Mouse (Mus musculus) frontal cortex, adult (tissue): ENCODE data around the gene Acp7.
"Not testable (repeated sequence)": the region's sequence is repeated elsewhere in the genome, so short reads cannot be mapped to it uniquely, and the experiment has no call there.

ENCODE experiments used
- ATAC-seq: cut with Nextera tagmentation; 2 replicates; pipeline ENCODE4 v1.9.2; 2017; ENCODE audit warnings: mild to moderate bottlenecking, moderate library complexity, mixed read lengths; ENCODE audit not compliant: low TSS enrichment

The Acp7 gene

DNA sequence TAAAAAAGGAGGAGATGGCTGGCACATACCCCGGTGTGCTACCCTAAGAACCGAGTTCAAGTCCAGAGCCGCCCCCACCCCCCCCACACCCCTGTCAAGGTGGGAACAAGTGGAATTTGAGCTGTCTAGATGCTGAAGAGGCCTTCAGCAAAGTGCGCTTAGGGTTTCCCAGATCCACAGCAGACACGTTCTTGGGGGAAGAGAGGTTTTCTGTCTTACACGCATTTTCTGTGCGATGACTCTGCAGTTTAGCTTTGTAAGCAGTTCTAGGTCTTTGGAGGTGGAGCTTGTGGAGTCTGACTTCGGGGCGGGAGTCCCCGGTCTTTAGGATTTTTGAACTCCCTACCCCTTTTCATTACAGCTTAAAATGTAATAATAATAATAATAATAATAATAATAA, at the start of gene Acp7:
Gene Acp7, minus strand, starts transcription at position 260 of the 400 bp plus-strand sequence.
- no peak for ATAC-seq

DNA sequence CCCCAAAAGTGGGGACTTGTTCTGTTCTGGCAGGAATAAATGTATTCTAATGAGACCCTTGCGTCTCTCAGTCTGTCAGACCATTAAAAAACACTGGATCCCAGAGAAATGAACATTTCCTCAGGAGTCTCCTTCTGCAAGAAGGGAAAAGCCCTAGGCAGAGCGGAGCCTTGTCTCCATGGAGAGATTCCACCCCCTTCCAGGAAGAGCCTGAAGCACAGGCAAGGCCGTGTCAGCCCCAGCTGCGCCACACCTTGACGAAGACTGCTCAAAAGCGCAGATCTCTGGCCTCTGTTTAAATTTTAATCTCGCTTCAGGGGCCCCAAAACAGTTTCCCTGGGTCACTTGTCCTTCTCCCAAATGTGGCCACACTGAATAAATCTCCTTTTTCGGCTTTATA, 46.5 kb upstream of the Acp7 start:
- ATAC-seq = no peak

DNA sequence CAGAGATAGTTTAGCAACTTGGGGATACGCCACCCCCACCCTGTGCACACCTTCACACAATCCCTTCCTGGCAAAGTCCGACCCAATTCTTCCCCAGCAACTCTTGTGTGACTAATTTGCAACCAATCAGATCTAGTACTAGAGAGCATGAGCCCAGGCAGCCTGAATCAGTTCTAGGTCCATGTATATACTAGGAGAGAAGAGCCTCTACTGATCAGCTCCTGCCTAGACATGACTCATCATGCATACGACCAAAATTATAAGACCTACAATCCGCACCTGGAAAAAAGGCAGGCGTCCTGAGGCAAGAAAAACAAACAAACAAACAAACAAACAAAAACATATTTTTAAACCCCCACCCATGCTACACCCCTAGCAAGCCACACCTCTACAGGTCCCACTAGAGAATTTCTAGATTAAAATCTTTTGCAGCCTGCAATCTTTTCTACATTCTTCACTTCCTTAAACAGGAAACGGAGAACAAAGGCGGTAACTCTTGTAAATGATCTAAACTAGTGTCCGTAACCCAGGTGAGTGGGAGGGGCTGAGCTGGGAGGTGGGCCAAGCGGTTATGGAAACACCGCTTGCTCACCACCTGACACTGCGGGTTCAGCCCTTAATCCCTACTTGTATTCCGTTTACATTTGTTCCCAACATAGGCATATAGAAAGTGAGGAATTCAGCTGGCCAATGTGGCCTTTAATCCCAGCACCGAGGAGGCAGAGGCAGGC, 45.8 kb upstream of the Acp7 start:
- ATAC-seq = no peak

DNA sequence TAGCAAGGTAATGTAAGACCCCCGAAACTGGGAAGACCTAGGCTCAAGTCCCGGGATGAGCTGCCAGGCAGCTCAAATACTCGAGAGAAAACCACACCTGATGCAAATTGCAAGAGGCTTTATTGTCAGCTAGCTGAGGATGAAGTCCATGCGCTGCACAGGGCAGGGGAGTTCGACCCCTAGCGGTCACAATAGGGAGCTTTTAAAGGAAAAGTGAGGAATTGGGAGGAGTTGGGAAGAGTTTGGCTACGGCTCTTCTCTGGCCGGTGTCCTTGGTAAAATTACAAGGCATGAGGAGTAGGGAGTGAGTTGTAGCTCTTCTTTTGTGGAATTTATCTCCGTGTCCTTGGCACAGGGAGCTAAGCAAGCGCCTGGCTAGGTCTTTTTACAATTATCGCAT, 44.6 kb upstream of the Acp7 start:
- ATAC-seq = no peak

DNA sequence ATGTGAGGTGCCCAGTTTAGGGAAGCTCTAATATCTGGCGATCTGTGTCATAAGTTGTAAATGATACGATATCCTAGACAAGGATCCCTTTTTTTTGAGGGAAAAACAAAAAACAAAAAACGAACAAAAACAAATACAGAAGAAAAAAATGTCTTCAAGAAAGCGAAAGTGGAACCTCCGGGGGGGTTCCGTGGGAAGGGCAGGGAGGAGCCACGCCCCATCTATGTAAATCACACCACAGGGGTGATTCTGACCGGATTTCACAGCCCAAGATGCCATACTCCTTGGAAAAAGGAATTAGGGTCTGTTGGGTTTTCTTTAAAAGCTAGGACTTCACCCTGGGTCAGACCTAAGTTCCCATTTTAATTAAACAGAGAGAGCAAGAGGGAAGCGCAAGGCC, 43.9 kb upstream of the Acp7 start:
- no peak for ATAC-seq

DNA sequence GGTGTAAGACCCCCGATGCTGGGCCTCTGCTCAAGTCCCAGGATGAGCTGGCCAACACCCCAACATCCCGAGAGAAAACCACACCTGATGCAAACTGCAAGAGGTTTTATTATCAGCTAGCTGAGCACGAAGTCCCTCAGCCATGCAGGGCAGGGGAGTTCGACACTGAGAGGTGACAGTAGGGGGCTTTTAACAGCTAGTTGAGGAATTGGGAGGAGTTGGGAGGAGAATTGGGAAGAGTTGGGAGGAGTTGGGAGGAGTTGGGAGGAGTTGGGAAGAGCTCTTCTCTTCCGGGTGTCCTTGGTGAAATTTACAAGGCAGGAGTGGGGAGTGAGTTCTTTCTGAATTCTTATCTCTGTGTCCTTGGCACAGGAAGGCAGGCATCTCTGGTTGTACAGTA, 41.7 kb upstream of the Acp7 start:
- ATAC-seq = not testable (repeated sequence)

DNA sequence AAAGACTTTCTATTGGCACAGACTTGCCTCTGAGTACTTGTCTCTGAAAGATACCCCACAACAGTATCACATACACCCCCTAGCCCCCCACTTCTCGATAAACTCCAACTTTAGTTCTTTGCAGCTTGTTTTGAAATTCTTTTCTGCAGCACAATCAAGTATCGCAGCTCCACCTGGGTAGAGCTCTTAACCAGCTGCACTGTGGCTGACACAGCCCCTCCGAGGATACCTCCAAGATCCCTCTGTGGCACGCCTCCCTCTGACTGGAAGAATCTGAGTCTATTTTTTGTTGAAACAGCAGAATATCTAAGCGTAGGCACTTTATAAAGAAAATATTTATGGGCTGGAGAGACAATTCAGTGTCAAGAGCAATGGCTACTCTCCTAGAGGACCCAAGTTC, 41.1 kb upstream of the Acp7 start:
- ATAC-seq = no peak

DNA sequence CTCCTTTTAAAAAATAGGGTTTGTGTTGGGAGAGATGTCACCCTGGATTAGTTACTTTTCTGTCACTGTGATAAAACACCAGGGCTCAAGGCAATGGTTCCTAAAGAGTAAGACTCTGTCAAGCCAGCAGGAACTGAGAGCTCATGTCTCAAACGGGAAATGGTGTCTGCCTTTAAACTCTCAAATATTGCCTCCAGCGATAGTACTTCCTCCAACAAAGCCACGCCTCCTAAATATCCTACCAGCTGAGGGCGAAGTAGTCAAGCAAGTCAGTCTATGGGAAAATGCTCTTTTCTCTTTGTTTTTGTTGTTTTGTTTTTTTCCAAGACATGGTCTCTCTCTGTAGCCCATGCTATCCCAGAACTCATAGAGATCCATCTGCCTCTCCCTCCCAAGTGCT, 40.0 kb upstream of the Acp7 start:
- ATAC-seq = no peak

DNA sequence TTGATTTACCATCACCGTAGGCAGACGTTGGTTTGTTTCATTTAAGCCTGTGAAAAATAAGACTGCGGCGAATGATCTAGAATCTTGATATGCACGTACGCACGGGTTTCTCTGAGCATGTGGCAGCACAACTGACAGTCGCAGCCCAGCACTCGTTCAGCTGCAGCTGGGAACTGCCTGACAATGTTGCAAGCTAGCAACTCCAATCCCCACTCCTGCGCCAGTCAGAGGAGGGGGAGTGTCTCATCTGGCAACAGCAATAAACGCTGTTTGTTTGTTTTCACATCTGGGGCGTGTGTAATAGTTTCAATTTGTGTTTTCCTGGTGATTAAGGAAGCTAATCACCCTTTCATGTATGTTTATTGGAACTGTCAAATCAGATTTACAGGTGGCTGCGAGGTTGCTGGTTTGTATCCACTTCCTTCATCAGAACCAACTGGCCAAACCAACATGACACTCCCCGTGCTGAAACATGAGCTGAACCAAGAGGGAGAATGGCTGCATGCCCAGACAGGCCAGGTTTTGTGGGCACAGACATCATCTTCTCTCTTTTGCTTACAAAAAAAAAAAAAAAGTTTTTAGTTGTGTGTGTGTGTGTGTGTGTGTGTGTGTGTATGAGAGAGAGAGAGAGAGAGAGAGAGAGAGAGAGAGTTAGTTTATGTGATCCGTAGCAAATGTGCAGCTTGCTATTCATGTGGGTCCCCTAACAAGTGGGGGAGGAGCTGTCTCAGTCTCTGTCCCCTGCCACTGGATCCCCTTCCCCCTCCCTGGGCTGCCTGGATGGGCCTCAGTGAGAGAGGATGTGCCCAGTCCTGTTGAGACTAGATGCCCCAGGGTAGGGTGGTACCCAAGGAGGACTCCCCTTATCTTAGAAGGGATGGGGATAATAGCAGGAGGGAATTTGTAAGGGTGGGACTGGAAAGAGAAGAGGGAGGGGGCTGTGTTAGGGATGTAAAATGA, 34.8 kb upstream of the Acp7 start:
- no peak for ATAC-seq

DNA sequence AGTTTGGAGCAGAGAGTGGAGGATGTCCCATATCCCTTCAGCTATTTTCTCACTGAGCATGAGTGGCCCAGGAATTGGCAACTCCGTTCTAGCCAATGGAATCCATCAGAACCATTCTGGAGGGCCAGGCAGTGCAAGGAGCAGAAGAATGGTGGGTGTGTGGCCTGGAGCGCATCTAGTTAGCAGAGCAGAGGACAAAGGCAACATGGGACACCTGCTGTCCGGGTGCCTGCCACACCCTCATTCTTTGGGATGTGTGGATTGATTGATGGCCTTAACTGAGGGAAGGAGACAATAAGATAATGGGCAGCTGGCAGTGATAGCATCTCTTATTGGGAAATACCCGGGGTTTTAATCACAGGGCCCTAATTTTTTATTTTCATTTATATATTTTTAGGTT, 25.3 kb upstream of the Acp7 start:
- ATAC-seq = no peak

DNA sequence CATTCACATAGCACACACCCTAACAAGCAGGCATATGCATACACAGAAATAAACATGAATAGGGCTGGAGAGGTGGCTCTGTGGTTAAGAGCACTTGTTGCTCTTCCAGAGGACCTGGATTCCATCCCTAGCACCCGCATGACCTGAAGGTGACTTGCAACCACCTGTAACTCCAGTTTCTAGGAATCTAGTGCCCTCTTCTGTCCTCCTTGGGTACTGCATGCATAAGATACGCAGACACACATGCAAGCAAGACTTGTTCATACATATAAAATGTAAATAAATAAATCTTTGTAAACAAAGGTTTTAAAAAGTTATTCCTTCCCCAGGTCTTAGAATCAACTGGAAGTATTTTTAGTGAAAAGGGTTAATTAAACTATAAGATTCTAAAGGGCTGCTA, 20.0 kb upstream of the Acp7 start:
- no peak for ATAC-seq

DNA sequence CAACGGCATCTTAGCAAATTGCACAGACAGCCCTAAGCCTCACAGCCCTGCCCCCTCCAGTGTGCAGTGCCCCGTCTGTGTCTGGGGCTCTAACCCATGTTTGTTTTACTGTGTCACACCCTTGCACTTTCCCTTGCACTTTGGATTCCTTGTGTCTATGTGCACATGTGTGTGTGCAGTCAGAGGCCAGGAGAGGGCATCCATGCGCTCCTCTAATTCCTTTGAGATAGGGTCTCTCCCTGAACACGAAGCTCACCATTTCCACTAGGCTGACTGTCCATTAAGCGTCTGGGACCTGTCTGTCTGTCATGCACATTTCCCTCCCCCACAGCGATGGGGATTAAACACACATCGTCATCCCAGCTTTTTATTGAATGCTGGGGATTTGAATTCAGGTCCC, 15.9 kb upstream of the Acp7 start:
- ATAC-seq = no peak

DNA sequence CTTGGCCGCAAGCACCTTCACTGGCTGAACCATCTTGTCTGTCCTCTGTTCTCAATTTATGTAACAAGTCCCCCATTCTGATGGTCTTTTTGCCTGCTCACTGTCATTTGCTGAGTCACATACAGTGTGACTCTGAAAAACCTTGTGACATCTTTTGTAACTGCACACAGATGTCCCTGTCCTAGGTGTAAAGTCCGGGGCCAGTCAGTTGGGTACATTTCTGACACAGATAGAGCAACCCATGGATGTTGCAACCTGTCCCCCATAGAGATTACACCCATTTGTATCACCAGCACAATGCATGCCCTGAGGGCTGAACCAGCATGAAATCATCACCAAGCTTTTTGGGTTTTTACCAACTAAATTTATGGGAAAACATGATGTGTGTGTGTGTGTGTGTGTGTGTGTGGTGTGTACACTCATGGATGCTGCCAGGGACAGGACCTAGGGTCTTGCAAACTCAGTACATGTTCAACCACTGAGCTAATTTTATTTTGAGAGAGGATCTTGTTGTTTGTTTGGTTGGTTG, 14.9 kb upstream of the Acp7 start:
- ATAC-seq = no peak

DNA sequence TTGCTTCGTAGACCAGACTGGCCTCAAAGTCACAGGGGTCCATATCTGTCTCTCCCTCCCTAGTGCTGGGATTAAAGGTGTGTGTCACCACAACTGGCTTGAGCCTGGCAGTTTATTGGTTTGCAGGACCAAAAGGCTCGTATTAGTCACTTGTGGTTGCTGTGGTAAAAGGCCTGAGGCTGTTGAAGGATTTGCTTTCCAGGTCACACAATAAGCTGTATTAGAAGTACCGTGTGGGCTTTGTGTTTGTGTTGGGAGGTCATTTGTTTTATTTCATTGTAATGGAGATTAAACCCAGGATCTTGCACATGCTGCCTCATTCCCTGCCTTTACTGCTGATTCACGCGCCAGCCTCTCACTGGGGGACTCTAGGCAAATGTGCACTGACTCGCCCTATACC, 14.2 kb upstream of the Acp7 start:
- ATAC-seq = no peak

DNA sequence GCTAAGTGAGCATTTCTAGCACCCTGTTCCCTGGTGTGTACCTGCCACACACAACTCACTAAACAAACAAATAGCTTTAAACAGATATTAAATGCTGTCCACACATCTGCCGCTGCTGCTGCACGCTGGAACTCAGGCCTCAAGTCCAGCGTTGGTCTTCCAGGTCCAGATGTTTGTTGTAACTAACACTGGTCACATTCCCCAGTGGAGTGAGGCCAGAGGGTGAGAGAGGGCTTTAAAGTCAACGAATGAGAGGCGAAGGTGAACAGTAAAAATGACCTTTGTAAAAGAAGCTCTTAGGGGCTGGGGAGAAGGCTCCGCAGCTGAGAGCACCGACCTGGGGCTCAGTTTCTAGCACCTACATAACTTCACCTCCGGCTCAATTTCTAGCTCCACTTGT, 10.4 kb upstream of the Acp7 start:
- no peak for ATAC-seq

DNA sequence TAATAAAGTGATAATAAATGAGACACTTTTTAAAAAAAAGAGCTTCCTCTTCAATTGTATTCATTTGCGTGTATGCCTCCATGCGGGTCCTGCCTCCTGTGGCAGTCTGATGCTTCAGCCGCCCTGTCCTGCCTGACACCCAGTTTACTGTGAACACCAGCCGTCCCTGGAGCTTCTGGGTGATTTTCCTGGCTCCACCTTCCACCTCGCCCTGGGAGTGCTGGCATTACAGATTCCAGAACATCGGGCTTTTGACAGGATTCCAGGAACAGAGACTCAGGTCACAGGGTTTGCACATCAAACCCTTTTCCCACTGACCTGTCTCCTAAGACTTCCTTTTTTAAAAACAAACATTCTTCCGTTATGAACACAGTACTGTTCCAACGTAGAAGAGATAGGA, 6.4 kb upstream of the Acp7 start:
- no peak for ATAC-seq

DNA sequence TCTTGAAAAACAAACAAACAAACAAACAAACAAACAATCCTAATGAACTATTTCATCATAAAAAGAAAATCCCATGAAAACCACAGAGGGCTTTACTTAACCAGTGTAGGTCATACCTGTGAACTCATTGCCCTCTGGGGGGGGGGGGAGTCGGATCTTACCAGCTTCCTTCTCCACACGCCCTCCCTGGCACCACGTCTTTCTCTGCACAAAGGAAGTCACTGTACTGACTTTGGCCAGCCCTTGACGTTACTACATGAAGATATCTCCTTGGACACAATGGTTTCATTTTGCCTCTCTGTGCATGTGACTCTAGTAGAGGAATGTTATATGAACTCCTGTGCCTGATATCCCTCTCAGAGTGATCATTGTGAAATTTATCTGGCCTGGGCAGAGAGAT, 3.0 kb upstream of the Acp7 start:
- no peak for ATAC-seq

DNA sequence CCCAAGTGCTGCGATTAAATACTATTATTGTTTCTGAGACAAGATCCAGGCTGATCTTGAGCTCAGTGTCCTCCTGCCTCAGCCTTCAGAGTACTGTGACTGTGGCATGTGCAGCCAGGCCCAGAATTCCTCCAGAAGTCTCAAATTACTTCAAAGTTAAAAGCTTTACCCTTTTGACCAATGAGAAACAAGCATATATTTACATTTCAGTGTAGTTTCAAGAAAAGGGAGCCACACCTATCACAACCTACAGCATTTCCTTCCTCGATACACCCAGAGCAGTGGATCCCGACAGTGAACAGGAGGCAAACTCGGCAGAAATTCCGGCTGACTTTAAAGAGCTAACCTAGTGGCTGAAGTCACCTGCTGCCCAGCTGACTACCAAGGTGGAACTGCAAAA, 6.3 kb downstream of the Acp7 start:
- no peak for ATAC-seq

DNA sequence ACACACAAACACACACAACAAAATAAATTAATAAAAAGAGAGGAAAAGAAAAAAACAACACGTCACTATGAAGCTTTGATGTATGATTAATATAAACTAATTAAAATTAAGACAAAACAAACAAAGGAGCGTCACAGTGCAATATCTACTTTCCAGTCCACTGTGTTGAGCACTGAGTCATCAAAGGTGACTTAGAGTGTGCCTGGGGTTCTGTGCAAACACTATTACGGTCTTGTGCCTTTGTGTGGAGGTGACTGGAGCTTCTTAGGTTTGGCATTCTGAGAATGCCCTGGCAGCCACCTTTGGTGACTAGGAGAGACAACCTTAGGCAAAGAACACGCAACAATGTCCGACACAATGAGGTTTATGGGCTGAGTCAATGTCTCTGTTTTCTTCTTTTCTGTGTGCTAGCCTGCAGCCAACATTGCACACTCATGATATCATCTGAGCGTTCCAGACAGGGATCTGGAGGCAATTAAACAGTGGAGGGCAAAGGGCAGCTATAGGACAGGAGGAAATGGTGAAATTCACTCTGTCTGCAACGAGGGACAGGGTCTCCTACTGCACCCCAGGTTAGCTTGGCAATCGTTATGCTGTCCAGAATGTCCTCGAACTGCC, 11.9 kb downstream of the Acp7 start:
- no peak for ATAC-seq

DNA sequence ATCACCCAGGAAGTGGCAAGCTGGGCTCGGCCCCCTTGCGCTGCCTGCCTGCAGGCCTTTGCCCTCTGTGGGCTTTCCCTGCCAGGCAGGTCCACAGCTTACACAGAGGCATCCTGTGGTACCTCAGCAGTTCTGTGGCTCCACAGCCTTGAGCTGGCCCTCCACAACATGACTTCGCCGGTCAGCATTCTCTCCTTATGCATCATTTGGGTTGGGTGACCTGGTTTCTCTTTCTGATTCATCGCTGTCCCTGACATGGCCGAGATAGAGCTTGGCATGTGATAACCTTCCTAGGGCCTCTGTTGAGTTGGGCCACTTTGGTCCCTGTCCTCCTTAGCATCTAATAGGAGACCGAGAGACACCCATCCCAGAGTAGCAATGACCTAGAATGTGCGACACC, 25.2 kb downstream of the Acp7 start:
- ATAC-seq = no peak

DNA sequence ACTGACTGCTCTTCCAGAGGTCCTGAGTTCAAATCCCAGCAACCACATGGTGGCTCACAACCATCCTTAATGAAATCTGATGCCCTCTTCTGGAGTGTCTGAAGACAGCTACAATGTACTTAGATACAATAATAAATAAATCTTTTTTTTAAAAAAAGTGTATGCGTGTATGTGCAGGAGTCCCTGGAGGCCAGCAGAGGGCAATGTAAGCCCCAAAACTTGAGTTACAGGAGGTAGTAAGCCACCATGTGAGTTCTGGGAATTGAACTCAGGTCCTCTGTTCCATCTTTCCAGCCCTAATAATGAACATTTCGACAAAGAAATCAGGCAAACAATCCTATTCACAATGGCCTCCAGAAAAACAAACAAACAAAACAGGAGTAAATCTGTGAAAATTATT, 27.3 kb downstream of the Acp7 start:
- not testable (repeated sequence) for ATAC-seq

DNA sequence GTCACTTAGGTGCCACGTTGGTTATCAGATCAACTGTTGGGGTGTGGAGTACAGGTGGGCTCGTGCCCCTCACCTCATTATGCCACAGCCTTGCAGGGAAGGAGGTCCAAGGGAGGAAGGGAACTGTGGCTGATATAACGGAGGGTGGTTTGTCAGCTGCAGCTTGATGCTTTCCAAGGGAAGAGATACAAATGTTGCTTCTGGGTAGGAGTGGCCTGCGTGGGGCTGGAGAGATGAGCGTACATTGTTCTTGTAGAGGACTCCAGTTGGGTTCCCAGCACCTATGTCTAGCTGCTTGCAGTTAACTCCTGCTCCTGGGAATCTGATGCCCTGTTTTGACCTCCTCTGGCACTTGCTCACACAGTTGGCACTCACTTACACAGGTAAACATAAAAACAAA, 28.0 kb downstream of the Acp7 start:
- no peak for ATAC-seq

DNA sequence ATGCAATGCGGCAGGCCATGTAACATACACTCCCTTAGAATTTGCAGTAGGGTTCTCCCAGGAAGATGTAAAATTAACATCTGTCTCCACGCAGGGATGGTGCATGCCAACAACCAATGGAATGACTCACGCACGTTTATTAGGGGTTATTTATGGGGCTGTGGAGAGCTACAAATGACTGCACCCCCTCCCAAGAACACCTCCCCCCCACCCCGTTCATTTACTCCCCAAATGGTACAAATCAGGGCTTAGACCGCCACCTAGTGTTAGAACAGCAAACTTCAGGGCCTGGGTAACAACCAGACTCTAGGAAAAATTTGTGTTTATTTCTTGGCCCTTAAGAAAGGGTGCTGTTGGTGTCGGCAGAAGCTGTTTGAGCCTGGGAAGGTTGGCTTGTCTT, 29.5 kb downstream of the Acp7 start:
- ATAC-seq = 0 out of 2 replicates have a peak, but pooled peaks have one; percentile 25
